Mouse (Mus musculus): ENCODE results near the gene Hsp90b1. TPM values are rescaled to one million over a fixed set of nuclear protein-coding genes. Genes with fewer than 3 reads are reported as not detected.

The Hsp90b1 gene
- 497 and 498 TPM in 2 replicates for polyA plus RNA-seq (2014; fragmentation: Nextera tagmentation; extraction: Ambion mirVana)

DNA sequence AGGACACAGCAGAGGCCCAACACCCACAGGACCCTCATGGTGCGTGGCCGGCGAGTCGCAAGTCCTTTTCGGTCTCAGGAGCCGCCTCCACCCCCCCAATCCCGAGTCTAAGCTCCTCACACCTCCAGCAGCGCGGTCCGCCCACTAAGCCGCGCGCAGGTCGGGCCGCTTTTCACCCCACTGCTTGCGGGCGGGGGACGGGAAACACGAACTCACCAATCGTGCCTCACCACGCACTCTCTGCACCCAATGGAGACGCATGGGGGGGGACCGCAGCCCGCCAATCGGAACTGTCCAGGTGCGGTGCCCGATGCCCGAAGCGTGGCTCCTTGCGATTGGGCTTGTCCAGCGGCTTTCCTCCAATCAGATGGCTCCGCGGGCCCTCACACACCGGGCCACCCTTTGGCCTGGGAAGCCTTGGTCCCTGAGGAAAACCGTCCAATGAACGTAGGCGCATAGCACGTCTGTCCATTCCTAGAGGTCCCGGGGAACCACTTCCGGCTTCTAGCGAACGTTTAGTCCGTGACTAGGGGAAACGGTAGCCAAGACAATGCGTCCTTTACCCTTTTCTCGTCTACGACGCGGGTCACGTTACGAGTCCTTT is at the start of gene Hsp90b1, which contains the start of gene Ttc41:
Gene Hsp90b1 (minus strand): TSS at position 192 of the 604 bp plus-strand sequence.
Gene Ttc41 (plus strand): TSS at position 494 of the 604 bp plus-strand sequence.
- Histone ChIP-seq H3K27ac (replicated peaks; ENCODE audit: low read depth, low read length) (peak within 1 kb of the TSS; percentile 97), H3K4me3 (ENCODE audit: low read depth, low read length) (peak within 1 kb of the TSS; percentile 90), H3K4me2 (ENCODE audit: low read depth, low read length) (peak within 1 kb of the TSS; percentile 94), H3K27me3 (replicated peaks; ENCODE audit: control insufficient read depth, insufficient read depth, low read length) (no peaks in the 10 kb centered on the region), H3K4me1 (ENCODE audit: control insufficient read depth, insufficient read depth, low read length) (peaks cover 31% of the 10 kb centered on the region), H3K9me3 (ENCODE audit: control insufficient read depth, low read length) (no peaks in the 10 kb centered on the region), H3K9ac (ENCODE audit: low read depth, low read length) (peak within 1 kb of the TSS; percentile 97), H3K36me3 (ENCODE audit: control insufficient read depth, insufficient read depth, low read length) (peaks cover 38% of the 10 kb centered on the region)
- DNase-seq (ENCODE audit: low spot score) (peak; percentile 100), ATAC-seq (ENCODE audit: low read depth) (peak; percentile 98)
- under 1% methylated on average over 40 of the region's 51 CpGs for WGBS

DNA sequence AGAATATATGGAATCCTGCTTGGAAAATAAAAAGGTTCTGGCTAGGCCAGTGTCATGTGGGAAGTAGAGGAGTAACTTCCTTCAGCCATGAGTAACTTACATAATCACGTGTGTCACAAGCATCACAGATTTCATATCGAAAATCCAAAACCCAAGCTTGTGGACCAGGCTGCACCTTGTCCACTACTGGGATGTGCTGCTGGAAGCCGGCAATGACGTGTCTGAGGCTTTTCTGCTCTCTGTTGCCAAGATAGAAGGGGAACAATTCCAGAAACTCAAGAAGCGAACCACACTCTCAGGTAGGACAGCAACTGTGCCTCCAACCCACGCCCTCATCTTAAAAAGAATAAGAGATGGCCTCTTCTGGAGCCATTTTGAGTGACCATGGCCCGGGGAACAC is 39.0 kb upstream of the Hsp90b1 start:
- H3K27me3 ChIP-seq (replicated peaks; ENCODE audit: control insufficient read depth, insufficient read depth, low read length): no peaks in the 10 kb centered on the region
- H3K4me1 ChIP-seq (ENCODE audit: control insufficient read depth, insufficient read depth, low read length): no peaks in the 10 kb centered on the region
- 89% methylated on average over 7 of the region's 7 CpGs for WGBS
- no peak overlapping the region for H3K27ac ChIP-seq (replicated peaks; ENCODE audit: low read depth, low read length)
- H3K9me3 ChIP-seq (ENCODE audit: control insufficient read depth, low read length): no peaks in the 10 kb centered on the region
- DNase-seq (ENCODE audit: low spot score) (no peak), ATAC-seq (ENCODE audit: low read depth) (no peak)
- no peak overlapping the region for H3K4me3 ChIP-seq (ENCODE audit: low read depth, low read length)
- H3K4me2 ChIP-seq (ENCODE audit: low read depth, low read length): no peak overlapping the region
- no peak overlapping the region for H3K9ac ChIP-seq (ENCODE audit: low read depth, low read length)
- no peaks in the 10 kb centered on the region for H3K36me3 ChIP-seq (ENCODE audit: control insufficient read depth, insufficient read depth, low read length)

DNA sequence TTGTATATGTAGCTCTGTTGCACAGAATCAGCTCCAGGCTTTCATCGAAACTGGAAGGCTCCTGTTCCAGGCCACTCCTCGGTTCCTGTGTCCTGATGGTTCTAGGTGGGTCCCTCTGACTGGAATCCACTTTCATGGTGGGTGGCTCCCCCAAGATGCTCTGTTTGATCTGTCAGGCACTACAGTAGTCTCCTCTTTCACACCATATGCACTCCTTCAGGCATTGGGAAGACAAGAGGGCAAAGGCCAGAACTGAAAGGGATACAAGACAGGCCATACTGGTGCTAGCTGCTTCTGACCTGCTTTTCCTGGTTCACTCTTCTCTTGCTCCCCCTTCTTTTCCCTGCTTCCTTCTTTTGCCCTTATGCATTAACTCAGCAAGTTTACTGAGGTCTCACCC is 37.6 kb upstream of the Hsp90b1 start:
- Histone ChIP-seq H3K36me3 (ENCODE audit: control insufficient read depth, insufficient read depth, low read length) (no peaks in the 10 kb centered on the region), H3K4me1 (ENCODE audit: control insufficient read depth, insufficient read depth, low read length) (no peaks in the 10 kb centered on the region), H3K9me3 (ENCODE audit: control insufficient read depth, low read length) (no peaks in the 10 kb centered on the region), H3K4me3 (ENCODE audit: low read depth, low read length) (no peak overlapping the region), H3K27ac (replicated peaks; ENCODE audit: low read depth, low read length) (no peak overlapping the region), H3K27me3 (replicated peaks; ENCODE audit: control insufficient read depth, insufficient read depth, low read length) (no peaks in the 10 kb centered on the region), H3K9ac (ENCODE audit: low read depth, low read length) (no peak overlapping the region), H3K4me2 (ENCODE audit: low read depth, low read length) (no peak overlapping the region)
- 72% methylated on average over 2 of the region's 2 CpGs for WGBS
- no peak for DNase-seq (ENCODE audit: low spot score)
- no peak for ATAC-seq (ENCODE audit: low read depth)

DNA sequence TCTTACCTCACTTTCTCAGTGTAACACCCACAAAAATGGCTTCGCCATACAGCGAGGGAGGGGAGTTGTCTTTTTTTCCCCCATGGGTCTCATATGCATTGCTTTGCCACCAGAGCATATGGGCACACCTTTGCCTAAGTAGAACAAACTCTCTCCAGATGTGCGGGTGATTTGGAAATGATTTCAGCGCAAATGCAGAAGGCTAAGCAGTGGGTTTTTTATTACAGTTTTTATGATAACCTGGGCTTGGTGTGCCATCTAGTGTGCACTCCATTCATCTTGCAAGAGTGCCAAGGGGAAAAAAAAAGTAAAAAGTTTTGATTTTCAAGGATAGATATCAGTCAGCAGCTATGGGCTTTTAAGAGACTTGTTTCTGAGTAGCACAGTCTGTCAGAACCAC is 29.7 kb upstream of the Hsp90b1 start:
- ATAC-seq (ENCODE audit: low read depth) (no peak), DNase-seq (ENCODE audit: low spot score) (peak; percentile 46)
- Histone ChIP-seq H3K27ac (replicated peaks; ENCODE audit: low read depth, low read length) (no peak overlapping the region), H3K4me2 (ENCODE audit: low read depth, low read length) (no peak overlapping the region), H3K9ac (ENCODE audit: low read depth, low read length) (no peak overlapping the region), H3K4me1 (ENCODE audit: control insufficient read depth, insufficient read depth, low read length) (0 out of 2 replicates have a peak, but pooled peaks cover 4% of the 10 kb centered on the region), H3K36me3 (ENCODE audit: control insufficient read depth, insufficient read depth, low read length) (no peaks in the 10 kb centered on the region), H3K9me3 (ENCODE audit: control insufficient read depth, low read length) (no peaks in the 10 kb centered on the region), H3K27me3 (replicated peaks; ENCODE audit: control insufficient read depth, insufficient read depth, low read length) (no peaks in the 10 kb centered on the region), H3K4me3 (ENCODE audit: low read depth, low read length) (no peak overlapping the region)
- 47% methylated on average over 4 of the region's 4 CpGs for WGBS

DNA sequence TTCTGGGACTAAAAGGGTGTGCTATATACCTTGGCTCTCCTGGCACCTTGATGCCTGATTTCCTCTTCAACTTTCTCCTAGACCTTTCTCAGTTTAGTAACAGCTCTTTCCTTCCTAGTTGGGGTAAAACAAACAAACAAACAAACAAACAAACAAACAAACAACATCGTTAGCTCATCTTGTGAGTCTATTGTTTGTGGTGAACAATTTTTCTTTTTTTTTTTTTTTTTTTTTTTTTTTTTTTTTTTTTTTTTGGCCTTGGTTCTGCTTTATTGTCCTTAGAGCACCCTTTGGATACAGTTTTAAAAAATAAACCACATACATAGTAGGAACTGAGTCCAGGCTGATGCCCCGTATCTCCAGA is 26.2 kb upstream of the Hsp90b1 start:
- DNase-seq (ENCODE audit: low spot score) (no peak), ATAC-seq (ENCODE audit: low read depth) (no peak)
- no peak overlapping the region for H3K4me2 ChIP-seq (ENCODE audit: low read depth, low read length)
- no peaks in the 10 kb centered on the region for H3K9me3 ChIP-seq (ENCODE audit: control insufficient read depth, low read length)
- H3K9ac ChIP-seq (ENCODE audit: low read depth, low read length): no peak overlapping the region
- H3K4me1 ChIP-seq (ENCODE audit: control insufficient read depth, insufficient read depth, low read length): peaks cover 11% of the 10 kb centered on the region; the same call in 1 of the 2 replicates
- no peak overlapping the region for H3K4me3 ChIP-seq (ENCODE audit: low read depth, low read length)
- no peaks in the 10 kb centered on the region for H3K27me3 ChIP-seq (replicated peaks; ENCODE audit: control insufficient read depth, insufficient read depth, low read length)
- H3K36me3 ChIP-seq (ENCODE audit: control insufficient read depth, insufficient read depth, low read length): no peaks in the 10 kb centered on the region
- WGBS: 47% methylated on average over 2 of the region's 2 CpGs
- no peak overlapping the region; the same call in 1 of the 2 replicates for H3K27ac ChIP-seq (replicated peaks; ENCODE audit: low read depth, low read length)

DNA sequence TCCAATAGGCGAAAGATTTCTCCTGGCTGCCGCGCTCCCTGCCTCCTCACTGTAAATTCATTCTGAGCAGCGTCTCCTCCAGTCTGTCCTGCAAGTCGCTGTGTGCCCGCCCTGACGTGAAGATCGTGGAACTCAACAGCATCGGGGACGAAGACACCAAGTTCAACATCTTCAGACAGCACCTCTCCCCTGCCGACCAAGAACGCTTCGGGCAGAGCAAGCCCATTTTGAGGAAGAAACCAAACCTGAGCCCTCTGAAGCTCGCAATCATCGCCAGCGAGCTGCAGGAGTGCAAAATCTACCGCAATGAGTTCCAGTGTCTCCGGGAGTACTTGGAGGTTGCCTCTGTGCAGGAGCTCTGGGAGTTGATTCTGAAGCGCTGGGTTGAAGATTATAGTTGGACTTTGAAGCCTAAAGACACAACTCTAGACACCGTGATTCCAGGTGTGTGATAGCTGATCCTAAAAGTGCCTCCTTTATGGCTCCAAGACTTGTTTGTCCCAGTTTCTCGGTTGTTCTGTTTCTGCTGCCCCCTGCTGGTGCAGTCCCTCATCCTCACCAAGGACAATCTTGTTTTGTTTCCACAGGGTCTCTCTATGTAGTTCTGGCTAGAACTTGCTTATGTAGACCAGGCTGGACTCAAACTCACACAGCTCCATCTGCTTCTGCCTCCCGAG is 25.7 kb upstream of the Hsp90b1 start:
- peaks cover 11% of the 10 kb centered on the region; the same call in 1 of the 2 replicates for H3K4me1 ChIP-seq (ENCODE audit: control insufficient read depth, insufficient read depth, low read length)
- H3K27ac ChIP-seq (replicated peaks; ENCODE audit: low read depth, low read length): peak overlapping the region; percentile 78
- peak overlapping the region; percentile 69 for H3K4me2 ChIP-seq (ENCODE audit: low read depth, low read length)

DNA sequence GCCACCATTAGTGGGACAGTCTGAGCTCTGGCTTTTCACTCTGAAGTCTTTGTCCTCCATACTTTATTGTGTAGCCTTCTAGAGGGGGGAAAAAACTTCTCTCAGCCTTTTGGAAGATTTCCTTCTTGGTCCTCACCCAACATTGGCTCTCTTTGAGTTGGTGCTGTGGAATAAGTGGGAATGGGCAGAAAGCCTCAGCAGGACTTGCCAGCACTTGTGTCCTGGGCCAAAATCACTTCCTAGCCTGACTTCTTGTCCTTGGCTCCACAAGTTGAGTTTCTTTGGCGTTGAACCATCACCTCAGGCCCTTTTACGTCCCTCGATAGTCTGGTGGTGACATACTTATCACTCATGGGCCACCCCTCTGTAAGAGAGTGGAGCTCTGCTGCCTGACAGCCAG is 22.9 kb upstream of the Hsp90b1 start:
- no peak overlapping the region for H3K4me3 ChIP-seq (ENCODE audit: low read depth, low read length)
- ATAC-seq (ENCODE audit: low read depth) (no peak), DNase-seq (ENCODE audit: low spot score) (no peak)
- peaks cover 7% of the 10 kb centered on the region; the same call in 1 of the 2 replicates for H3K4me1 ChIP-seq (ENCODE audit: control insufficient read depth, insufficient read depth, low read length)
- no peak overlapping the region for H3K9ac ChIP-seq (ENCODE audit: low read depth, low read length)
- no peaks in the 10 kb centered on the region for H3K36me3 ChIP-seq (ENCODE audit: control insufficient read depth, insufficient read depth, low read length)
- peak overlapping the region; percentile 73 for H3K27ac ChIP-seq (replicated peaks; ENCODE audit: low read depth, low read length)
- H3K9me3 ChIP-seq (ENCODE audit: control insufficient read depth, low read length): no peaks in the 10 kb centered on the region
- WGBS: 92% methylated on average over 3 of the region's 3 CpGs
- H3K4me2 ChIP-seq (ENCODE audit: low read depth, low read length): peak overlapping the region; percentile 56; the same call in 1 of the 2 replicates
- H3K27me3 ChIP-seq (replicated peaks; ENCODE audit: control insufficient read depth, insufficient read depth, low read length): no peaks in the 10 kb centered on the region

More for the DNA sequence above, 25.7 kb upstream of the Hsp90b1 start:
- ATAC-seq (ENCODE audit: low read depth) (peak; percentile 56; the same call in 1 of the 2 replicates), DNase-seq (ENCODE audit: low spot score) (peak; percentile 89)
- Histone ChIP-seq H3K9me3 (ENCODE audit: control insufficient read depth, low read length) (no peaks in the 10 kb centered on the region), H3K36me3 (ENCODE audit: control insufficient read depth, insufficient read depth, low read length) (no peaks in the 10 kb centered on the region), H3K27me3 (replicated peaks; ENCODE audit: control insufficient read depth, insufficient read depth, low read length) (no peaks in the 10 kb centered on the region), H3K4me3 (ENCODE audit: low read depth, low read length) (peak overlapping the region; percentile 50), H3K9ac (ENCODE audit: low read depth, low read length) (peak overlapping the region; percentile 71)
- 7% methylated on average over 22 of the region's 22 CpGs for WGBS

DNA sequence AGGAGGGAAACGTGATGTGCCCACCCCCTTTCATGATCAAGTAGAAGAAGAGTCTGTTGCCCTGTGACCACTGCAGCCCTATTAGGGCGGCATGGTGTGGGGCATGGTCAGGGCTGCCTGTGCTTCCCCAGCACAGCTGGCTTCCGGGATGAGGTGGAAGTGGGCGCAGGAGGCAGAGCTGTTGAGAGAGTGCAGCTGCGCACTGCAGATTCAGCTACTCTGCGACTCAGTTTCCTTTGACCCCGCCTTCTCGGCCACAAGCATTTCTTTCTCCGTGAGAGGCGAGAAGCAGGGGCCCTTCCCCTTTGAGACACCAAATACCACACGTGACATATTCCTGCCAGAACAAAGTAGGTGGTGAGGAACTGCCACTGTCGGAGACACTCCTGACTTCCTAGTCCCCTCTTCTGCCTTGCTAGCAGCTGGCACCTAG is 22.3 kb upstream of the Hsp90b1 start:
- peak overlapping the region; percentile 56 for H3K4me2 ChIP-seq (ENCODE audit: low read depth, low read length)
- ATAC-seq (ENCODE audit: low read depth): peak; percentile 83
- H3K9ac ChIP-seq (ENCODE audit: low read depth, low read length): peak overlapping the region; percentile 44
- H3K27ac ChIP-seq (replicated peaks; ENCODE audit: low read depth, low read length): peak overlapping the region; percentile 73
- H3K9me3 ChIP-seq (ENCODE audit: control insufficient read depth, low read length): no peaks in the 10 kb centered on the region
- no peaks in the 10 kb centered on the region for H3K36me3 ChIP-seq (ENCODE audit: control insufficient read depth, insufficient read depth, low read length)
- WGBS: 3% methylated on average over 12 of the region's 12 CpGs
- H3K27me3 ChIP-seq (replicated peaks; ENCODE audit: control insufficient read depth, insufficient read depth, low read length): no peaks in the 10 kb centered on the region
- peak; percentile 90 for DNase-seq (ENCODE audit: low spot score)
- peaks cover 7% of the 10 kb centered on the region; the same call in 1 of the 2 replicates for H3K4me1 ChIP-seq (ENCODE audit: control insufficient read depth, insufficient read depth, low read length)
- peak overlapping the region; percentile 26 for H3K4me3 ChIP-seq (ENCODE audit: low read depth, low read length)
